Comparison of ENCODE assay signal across 8 mouse cellular contexts in genomic region chr2:92182146-92182756, GRCm38 (mm10).
A peak's percentile ranks its signal among the peaks of the same experiment; 100 is the strongest.
DNase-seq lines count a peak whose midpoint lies in the region; ATAC-seq and TF ChIP-seq lines count a peak whose summit lies in the region.

No protein-coding gene starts in this region.

- WGBS in intestine, embryonic 15.5 days: 2% methylated on average over 11 of the region's 11 CpGs
- WGBS in neural tube, embryonic 12.5 days: 2% methylated on average over 11 of the region's 11 CpGs

- TF ChIP-seq CTCF in layer of hippocampus, adult 2 months (conservative IDR thresholded peaks at IDR 0.05): no peak

- H3K4me2 ChIP-seq in intestine, embryonic 15.5 days (replicated peaks): peak overlapping the region; percentile 74
- peak overlapping the region; percentile 85 for H3K4me2 ChIP-seq in neural tube, embryonic 12.5 days (replicated peaks)

- H3K9ac ChIP-seq in intestine, embryonic 15.5 days: peak overlapping the region; percentile 86
- H3K9ac ChIP-seq in neural tube, embryonic 12.5 days: peak overlapping the region; percentile 86

- no peaks in the 10 kb centered on the region for H3K27me3 ChIP-seq in intestine, embryonic 15.5 days (replicated peaks)
- no peaks in the 10 kb centered on the region for H3K27me3 ChIP-seq in neural tube, embryonic 12.5 days (replicated peaks)

- ATAC-seq in intestine, embryonic 15.5 days: no peak
- ATAC-seq in neural tube, embryonic 12.5 days (ENCODE audit: low FRiP score, low read depth): no peak
- ATAC-seq in activated CD4-positive, CD25-positive, alpha-beta regulatory T cell, adult 4 months: no peak

- H3K9me3 ChIP-seq in intestine, embryonic 15.5 days: no peaks in the 10 kb centered on the region
- H3K9me3 ChIP-seq in neural tube, embryonic 12.5 days: no peaks in the 10 kb centered on the region

- DNase-seq in layer of hippocampus, adult 2 months (ENCODE audit: low spot score in 2 of 2): no peak
- no peak for DNase-seq in layer of hippocampus, adult 8-10 months (ENCODE audit: low spot score in 2 of 2)
- DNase-seq in embryo, embryonic 11 days: peak; percentile 45
- DNase-seq in layer of hippocampus, adult 11-12 months (ENCODE audit: low spot score): no peak
- no peak for DNase-seq in kidney, adult 11 months

- H3K36me3 ChIP-seq in intestine, embryonic 15.5 days: no peaks in the 10 kb centered on the region
- no peaks in the 10 kb centered on the region for H3K36me3 ChIP-seq in neural tube, embryonic 12.5 days

- peak overlapping the region; percentile 78 for H3K4me3 ChIP-seq in layer of hippocampus, adult 2 months
- H3K4me3 ChIP-seq in intestine, embryonic 15.5 days (replicated peaks): peak overlapping the region; percentile 65
- H3K4me3 ChIP-seq in neural tube, embryonic 12.5 days: peak overlapping the region; percentile 82

- H3K27ac ChIP-seq in layer of hippocampus, adult 2 months: peak overlapping the region; percentile 98
- H3K27ac ChIP-seq in intestine, embryonic 15.5 days: peak overlapping the region; percentile 99
- H3K27ac ChIP-seq in neural tube, embryonic 12.5 days: peak overlapping the region; percentile 98

- H3K4me1 ChIP-seq in intestine, embryonic 15.5 days (replicated peaks): 0 out of 2 replicates have a peak, but pooled peaks cover 3% of the 10 kb centered on the region
- peaks cover 16% of the 10 kb centered on the region for H3K4me1 ChIP-seq in neural tube, embryonic 12.5 days
